Mouse (Mus musculus) embryonic facial prominence, embryonic 14.5 days (tissue): ENCODE results near the gene Tead1. TPM values are rescaled to one million over a fixed set of nuclear protein-coding genes. Genes with fewer than 3 reads are reported as not detected.

Source experiments
- ATAC-seq: fragments of 200-750 bp; cut with Nextera tagmentation; 2 replicates; pipeline ENCODE4 v1.8.0; 2017; ENCODE audit warnings: low read depth, moderate number of reproducible peaks, moderate TSS enrichment
- DNase-seq: peaks from one replicate; pipeline ENCODE4 v3.0.0-alpha.2; 2015; ENCODE audit warnings: low spot score
- H3K27ac ChIP-seq: fragments of 300-500 bp; sonication (generic); replicated peaks from 2 replicates; pipeline ENCODE4 v1.5.1; 2014; ENCODE audit warnings: low read depth, mild to moderate bottlenecking, low read length, moderate library complexity
- H3K27me3 ChIP-seq: fragments of 300-500 bp; sonication (generic); replicated peaks from 2 replicates; pipeline ENCODE4 v1.6.1; 2014; ENCODE audit warnings: low read length; ENCODE audit not compliant: control insufficient read depth, insufficient read depth
- H3K36me3 ChIP-seq: fragments of 300-500 bp; sonication (generic); 2 replicates; pipeline ENCODE4 v1.6.1; 2014; ENCODE audit warnings: low read length, mixed read lengths; ENCODE audit not compliant: control insufficient read depth, insufficient read depth
- H3K4me1 ChIP-seq: fragments of 300-500 bp; sonication (generic); 2 replicates; pipeline ENCODE4 v1.6.1; 2014; ENCODE audit warnings: antibody characterized with exemption, low read length; ENCODE audit not compliant: control insufficient read depth, insufficient read depth
- H3K4me2 ChIP-seq: fragments of 300-500 bp; sonication (generic); 2 replicates; pipeline ENCODE4 v1.6.1; 2014; ENCODE audit warnings: low read depth, mild to moderate bottlenecking, low read length, moderate library complexity, mixed read lengths
- H3K4me3 ChIP-seq: fragments of 300-500 bp; sonication (generic); 2 replicates; pipeline ENCODE4 v1.5.1; 2014; ENCODE audit warnings: low read depth, mild to moderate bottlenecking, low read length
- H3K9ac ChIP-seq: fragments of 300-500 bp; sonication (generic); 2 replicates; pipeline ENCODE4 v1.6.1; 2014; ENCODE audit warnings: low read depth, mild to moderate bottlenecking, low read length, moderate library complexity, mixed read lengths
- H3K9me3 ChIP-seq: fragments of 300-500 bp; sonication (generic); 2 replicates; pipeline ENCODE4 v1.6.1; 2016; ENCODE audit warnings: low read length; ENCODE audit not compliant: control insufficient read depth
- WGBS: fragments of 180-500 bp; shearing (Covaris S2); extraction: QIAGEN DNeasy Blood & Tissue Kit; methylation state at CpG from one replicate; pipeline ENCODE4 v1.1.7; 2014; 5-methylcytosine and 5-hydroxymethylcytosine counted together
- polyA plus RNA-seq: library from polyadenylated mRNA; unstranded; fragments of >200 nt; fragmentation: Nextera tagmentation; extraction: Ambion mirVana; gene quantifications from 2 replicates; pipeline ENCODE4 v1.2.1, GENCODE M21; 2014

Tead1 gene
- polyA plus RNA-seq, 1 experiment from 2014 or later: 18.2 TPM

- ATAC-seq (no peak), DNase-seq (no peak)
- no peaks in the 10 kb centered on the region for H3K27me3 ChIP-seq
- 81% methylated on average over 3 of the region's 3 CpGs for WGBS
- no peaks in the 10 kb centered on the region for H3K4me1 ChIP-seq
- no peaks in the 10 kb centered on the region for H3K36me3 ChIP-seq
- no peak overlapping the region for H3K4me3 ChIP-seq
- no peak overlapping the region for H3K27ac ChIP-seq
- no peak overlapping the region for H3K9ac ChIP-seq
- no peaks in the 10 kb centered on the region for H3K9me3 ChIP-seq
- H3K4me2 ChIP-seq: no peak overlapping the region
Measured at GRCm38 (mm10) chr7:112912969-112913368, 233.9 kb downstream of the Tead1 start.

DNA sequence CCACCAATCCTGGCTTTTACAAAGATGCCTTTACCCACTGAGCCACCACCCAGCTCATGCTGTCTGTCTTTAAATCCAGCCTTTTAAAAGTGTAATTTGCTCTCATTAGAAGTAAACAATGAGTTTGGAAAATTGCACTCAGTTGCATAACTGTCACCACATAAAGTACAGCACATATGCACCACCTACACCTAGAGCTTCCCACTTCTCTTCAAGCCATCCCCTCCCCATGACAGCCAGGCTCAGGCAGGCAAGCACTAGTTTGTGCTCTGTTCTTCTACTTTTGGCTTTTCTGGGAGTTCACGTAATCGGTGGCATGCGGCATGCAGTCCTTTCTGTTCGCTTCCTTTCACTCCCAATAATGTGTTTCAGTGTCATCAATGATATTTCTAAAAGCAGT, 236.5 kb downstream of the Tead1 start:
- H3K4me1 ChIP-seq: peaks cover 4% of the 10 kb centered on the region; the same call in 1 of the 2 replicates
- 87% methylated on average over 4 of the region's 4 CpGs for WGBS
- H3K9me3 ChIP-seq: no peaks in the 10 kb centered on the region
- no peak overlapping the region for H3K4me3 ChIP-seq
- H3K36me3 ChIP-seq: no peaks in the 10 kb centered on the region
- no peak overlapping the region for H3K27ac ChIP-seq
- ATAC-seq (no peak), DNase-seq (no peak)
- no peak overlapping the region for H3K9ac ChIP-seq
- H3K4me2 ChIP-seq: no peak overlapping the region
- H3K27me3 ChIP-seq: no peaks in the 10 kb centered on the region

DNA sequence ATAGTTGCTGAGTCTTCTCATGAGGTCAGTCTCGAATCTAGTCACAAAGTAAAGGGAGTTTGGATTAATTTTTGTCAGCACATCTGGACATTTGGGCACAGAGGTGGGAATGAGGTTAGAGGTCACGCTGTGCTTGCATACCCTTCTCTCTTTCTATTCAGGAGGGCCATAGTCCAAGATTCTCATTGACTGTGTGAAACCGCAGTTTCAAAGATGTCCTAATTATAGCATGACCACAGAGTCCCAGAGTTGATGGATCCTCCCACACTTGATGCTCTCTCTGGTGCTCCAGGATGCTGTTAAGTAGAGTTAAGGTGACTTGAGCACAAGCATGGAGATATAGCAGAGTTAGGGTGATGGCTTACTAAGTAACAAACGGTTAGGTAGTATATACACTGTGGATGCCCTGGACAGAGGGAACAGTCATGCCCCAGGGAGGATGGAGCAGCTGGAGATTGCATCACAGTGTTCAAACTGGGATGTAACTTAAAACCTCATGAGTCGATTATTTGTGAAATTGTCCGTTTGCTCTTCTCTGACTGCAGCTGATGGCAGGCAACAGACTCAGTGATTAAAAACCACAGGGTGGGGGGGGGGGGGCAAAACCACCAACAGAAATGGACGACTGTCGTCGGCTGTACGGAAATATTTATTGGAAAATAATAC, 238.6 kb downstream of the Tead1 start:
- DNase-seq (no peak), ATAC-seq (peak; percentile 61; the same call in 1 of the 2 replicates)
- no peaks in the 10 kb centered on the region for H3K36me3 ChIP-seq
- H3K4me2 ChIP-seq: peak overlapping the region; percentile 38; the same call in 1 of the 2 replicates
- H3K4me3 ChIP-seq: no peak overlapping the region
- H3K27me3 ChIP-seq: no peaks in the 10 kb centered on the region
- 38% methylated on average over 10 of the region's 10 CpGs for WGBS
- no peak overlapping the region for H3K9ac ChIP-seq
- H3K4me1 ChIP-seq: peaks cover 4% of the 10 kb centered on the region; the same call in 1 of the 2 replicates
- H3K9me3 ChIP-seq: no peaks in the 10 kb centered on the region
- H3K27ac ChIP-seq: no peak overlapping the region

GRCm38 (mm10) chr7:112918279-112918991, 239.3 kb downstream of the Tead1 start:
- DNase-seq (peak; percentile 48), ATAC-seq (peak; percentile 38)
- 48% methylated on average over 22 of the region's 22 CpGs for WGBS
- Histone ChIP-seq H3K27me3 (no peaks in the 10 kb centered on the region), H3K4me1 (peaks cover 4% of the 10 kb centered on the region; the same call in 1 of the 2 replicates), H3K36me3 (no peaks in the 10 kb centered on the region), H3K9me3 (no peaks in the 10 kb centered on the region), H3K4me3 (peak overlapping the region; percentile 8; the same call in 1 of the 2 replicates), H3K27ac (0 out of 2 replicates have a peak overlapping the region, but pooled peaks have one; percentile 10), H3K4me2 (peak overlapping the region; percentile 38), H3K9ac (no peak overlapping the region)

- Histone ChIP-seq H3K27ac (no peak overlapping the region), H3K9ac (no peak overlapping the region), H3K9me3 (no peaks in the 10 kb centered on the region), H3K36me3 (no peaks in the 10 kb centered on the region), H3K27me3 (no peaks in the 10 kb centered on the region), H3K4me2 (no peak overlapping the region), H3K4me3 (no peak overlapping the region), H3K4me1 (peaks cover 4% of the 10 kb centered on the region; the same call in 1 of the 2 replicates)
- WGBS: under 1% methylated on average over 4 of the region's 4 CpGs
- DNase-seq: peak; percentile 92
- ATAC-seq: 0 out of 2 replicates have a peak, but pooled peaks have one; percentile 34
Measured at GRCm38 (mm10) chr7:112919845-112920244, 240.7 kb downstream of the Tead1 start.

GRCm38 (mm10) chr7:112922801-112923200, 243.7 kb downstream of the Tead1 start:
- Histone ChIP-seq H3K9ac (no peak overlapping the region), H3K27ac (no peak overlapping the region), H3K36me3 (no peaks in the 10 kb centered on the region), H3K4me2 (no peak overlapping the region), H3K27me3 (no peaks in the 10 kb centered on the region), H3K4me1 (peaks cover 4% of the 10 kb centered on the region; the same call in 1 of the 2 replicates), H3K4me3 (no peak overlapping the region), H3K9me3 (no peaks in the 10 kb centered on the region)
- no peak for DNase-seq
- 47% methylated on average over 4 of the region's 4 CpGs for WGBS
- no peak for ATAC-seq

DNA sequence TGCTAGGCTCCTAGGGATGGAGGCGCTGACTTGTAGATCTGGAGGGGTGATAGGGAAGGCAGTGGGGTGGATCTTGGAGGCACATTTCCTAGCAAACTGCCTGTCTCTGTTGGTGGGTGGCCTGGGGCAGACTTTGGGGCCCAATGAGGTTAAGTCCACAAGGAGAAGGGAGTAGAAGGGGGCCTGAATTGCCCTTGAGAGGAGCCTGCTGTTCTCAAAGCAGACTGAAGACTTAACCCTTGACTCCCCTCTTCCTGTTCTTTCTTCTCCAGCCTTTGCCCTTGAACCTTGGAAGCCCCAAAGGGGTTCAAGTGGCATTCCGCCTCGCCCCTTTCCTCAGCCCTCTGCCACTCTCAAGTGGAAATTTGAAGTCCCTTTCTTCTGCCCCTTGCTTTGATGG, 244.6 kb downstream of the Tead1 start:
- Histone ChIP-seq H3K27ac (no peak overlapping the region), H3K4me1 (no peaks in the 10 kb centered on the region; the same call in 1 of the 2 replicates), H3K27me3 (no peaks in the 10 kb centered on the region), H3K9me3 (no peaks in the 10 kb centered on the region), H3K36me3 (no peaks in the 10 kb centered on the region), H3K4me3 (no peak overlapping the region), H3K4me2 (no peak overlapping the region), H3K9ac (no peak overlapping the region)
- 59% methylated on average over 3 of the region's 3 CpGs for WGBS
- no peak for ATAC-seq
- no peak for DNase-seq

DNA sequence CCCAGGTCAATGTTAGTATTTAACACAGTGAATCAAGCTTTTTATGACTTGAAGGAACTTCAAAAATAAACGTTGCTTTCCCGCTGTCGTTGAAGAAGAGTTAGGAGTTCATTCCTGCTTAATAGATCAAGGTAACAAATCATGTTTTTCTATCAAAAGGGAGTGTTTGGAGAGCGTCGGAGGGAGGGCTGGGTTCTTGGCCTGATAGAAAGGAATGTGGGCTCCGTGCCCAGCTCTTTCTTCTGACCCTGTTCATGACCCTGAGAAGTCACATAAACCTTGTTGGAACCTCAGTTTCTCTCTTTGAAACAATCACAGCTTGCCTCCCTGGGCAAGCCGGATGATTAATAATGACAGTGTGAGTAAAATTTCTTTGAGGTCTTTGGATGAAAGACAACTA, 251.6 kb downstream of the Tead1 start:
- Histone ChIP-seq H3K36me3 (no peaks in the 10 kb centered on the region), H3K27ac (no peak overlapping the region), H3K4me1 (no peaks in the 10 kb centered on the region), H3K9ac (no peak overlapping the region), H3K4me3 (no peak overlapping the region), H3K4me2 (no peak overlapping the region), H3K27me3 (no peaks in the 10 kb centered on the region), H3K9me3 (no peaks in the 10 kb centered on the region)
- 56% methylated on average over 7 of the region's 7 CpGs for WGBS
- ATAC-seq (no peak), DNase-seq (no peak)
